Mouse (Mus musculus): ENCODE measurements around the gene Stk24. TPM values are rescaled to one million over a fixed set of nuclear protein-coding genes. Genes with fewer than 3 reads are reported as not detected.
"Not testable (repeated sequence)": the region's sequence is repeated elsewhere in the genome, so short reads cannot be mapped to it uniquely, and the experiment has no call there.

Stk24 gene
- 32.8 and 36.2 TPM in 2 replicates for polyA plus RNA-seq (2016; fragmentation: Nextera tagmentation; extraction: Ambion mirVana)

- peak within 1 kb of the TSS; percentile 98 for H3K27ac ChIP-seq
- no peak for DNase-seq (ENCODE audit: low spot score)
- WGBS: 4% methylated on average over 11 of the region's 11 CpGs
- peaks cover 5% of the 10 kb centered on the region; the same call in 1 of the 2 replicates for H3K36me3 ChIP-seq
- H3K27me3 ChIP-seq (ENCODE audit: insufficient read depth, poor library complexity, severe bottlenecking): peaks cover 12% of the 10 kb centered on the region; the same call in 1 of the 2 replicates
- H3K9me3 ChIP-seq: no peaks in the 10 kb centered on the region
- H3K4me1 ChIP-seq (replicated peaks): peaks cover 45% of the 10 kb centered on the region
- H3K4me3 ChIP-seq: peak within 1 kb of the TSS; percentile 98
These were observed at the start of gene Stk24 for GRCm38 (mm10) chr14:121379827-121380145. Gene Stk24 (minus strand): TSS chr14:121380011.

GRCm38 (mm10) chr14:121428148-121428547 lies 48.3 kb upstream of the Stk24 start:
- Histone ChIP-seq H3K9me3 (peaks cover 8% of the 10 kb centered on the region), H3K27ac (no peak overlapping the region), H3K4me1 (replicated peaks) (no peaks in the 10 kb centered on the region), H3K36me3 (no peaks in the 10 kb centered on the region), H3K4me3 (no peak overlapping the region), H3K27me3 (ENCODE audit: insufficient read depth, poor library complexity, severe bottlenecking) (no peaks in the 10 kb centered on the region)
- WGBS: 93% methylated on average over 4 of the region's 4 CpGs
- DNase-seq (ENCODE audit: low spot score): no peak

- Histone ChIP-seq H3K27ac (no peak overlapping the region), H3K4me3 (no peak overlapping the region), H3K9me3 (peaks cover 8% of the 10 kb centered on the region), H3K4me1 (replicated peaks) (no peaks in the 10 kb centered on the region), H3K27me3 (ENCODE audit: insufficient read depth, poor library complexity, severe bottlenecking) (no peaks in the 10 kb centered on the region), H3K36me3 (no peaks in the 10 kb centered on the region)
- DNase-seq (ENCODE audit: low spot score): no peak
These were observed 46.9 kb upstream of the Stk24 start for GRCm38 (mm10) chr14:121426743-121427142.

- no peaks in the 10 kb centered on the region for H3K36me3 ChIP-seq
- DNase-seq (ENCODE audit: low spot score): no peak
- no peaks in the 10 kb centered on the region for H3K27me3 ChIP-seq (ENCODE audit: insufficient read depth, poor library complexity, severe bottlenecking)
- no peaks in the 10 kb centered on the region for H3K4me1 ChIP-seq (replicated peaks)
- 85% methylated on average over 7 of the region's 7 CpGs for WGBS
- peaks cover 14% of the 10 kb centered on the region for H3K9me3 ChIP-seq
- no peak overlapping the region for H3K27ac ChIP-seq
- no peak overlapping the region for H3K4me3 ChIP-seq
These were observed 45.4 kb upstream of the Stk24 start for GRCm38 (mm10) chr14:121425004-121425793.

- no peak for DNase-seq (ENCODE audit: low spot score)
- Histone ChIP-seq H3K27me3 (ENCODE audit: insufficient read depth, poor library complexity, severe bottlenecking) (no peaks in the 10 kb centered on the region), H3K9me3 (peaks cover 13% of the 10 kb centered on the region), H3K27ac (no peak overlapping the region), H3K4me1 (replicated peaks) (no peaks in the 10 kb centered on the region), H3K4me3 (no peak overlapping the region), H3K36me3 (no peaks in the 10 kb centered on the region)
- WGBS: 72% methylated on average over 7 of the region's 7 CpGs
These were observed 43.5 kb upstream of the Stk24 start for GRCm38 (mm10) chr14:121423341-121423751.

- DNase-seq (ENCODE audit: low spot score): no peak
- Histone ChIP-seq H3K4me3 (no peak overlapping the region), H3K36me3 (no peaks in the 10 kb centered on the region), H3K9me3 (peaks cover 7% of the 10 kb centered on the region; the same call in 1 of the 2 replicates), H3K4me1 (replicated peaks) (no peaks in the 10 kb centered on the region), H3K27me3 (ENCODE audit: insufficient read depth, poor library complexity, severe bottlenecking) (no peaks in the 10 kb centered on the region), H3K27ac (no peak overlapping the region)
- WGBS: 69% methylated on average over 4 of the region's 4 CpGs
These were observed 43.0 kb upstream of the Stk24 start for GRCm38 (mm10) chr14:121422664-121423340.

GRCm38 (mm10) chr14:121422000-121422399 lies 42.2 kb upstream of the Stk24 start:
- no peaks in the 10 kb centered on the region for H3K36me3 ChIP-seq
- WGBS: 88% methylated on average over 4 of the region's 4 CpGs
- no peak for DNase-seq (ENCODE audit: low spot score)
- H3K4me3 ChIP-seq: no peak overlapping the region
- peaks cover 6% of the 10 kb centered on the region; the same call in 1 of the 2 replicates for H3K9me3 ChIP-seq
- no peaks in the 10 kb centered on the region for H3K27me3 ChIP-seq (ENCODE audit: insufficient read depth, poor library complexity, severe bottlenecking)
- no peaks in the 10 kb centered on the region for H3K4me1 ChIP-seq (replicated peaks)
- H3K27ac ChIP-seq: no peak overlapping the region

- no peaks in the 10 kb centered on the region for H3K4me1 ChIP-seq (replicated peaks)
- no peaks in the 10 kb centered on the region for H3K27me3 ChIP-seq (ENCODE audit: insufficient read depth, poor library complexity, severe bottlenecking)
- H3K36me3 ChIP-seq: no peaks in the 10 kb centered on the region
- 88% methylated on average over 5 of the region's 5 CpGs for WGBS
- peaks cover 6% of the 10 kb centered on the region; the same call in 1 of the 2 replicates for H3K9me3 ChIP-seq
- no peak overlapping the region for H3K4me3 ChIP-seq
- H3K27ac ChIP-seq: no peak overlapping the region
- no peak for DNase-seq (ENCODE audit: low spot score)
These were observed 37.8 kb upstream of the Stk24 start for GRCm38 (mm10) chr14:121417594-121417993.

GRCm38 (mm10) chr14:121416626-121417319 lies 37.0 kb upstream of the Stk24 start:
- 89% methylated on average over 11 of the region's 12 CpGs for WGBS
- no peak overlapping the region for H3K27ac ChIP-seq
- DNase-seq (ENCODE audit: low spot score): no peak
- H3K27me3 ChIP-seq (ENCODE audit: insufficient read depth, poor library complexity, severe bottlenecking): no peaks in the 10 kb centered on the region
- H3K4me1 ChIP-seq (replicated peaks): no peaks in the 10 kb centered on the region
- H3K36me3 ChIP-seq: no peaks in the 10 kb centered on the region
- H3K4me3 ChIP-seq: no peak overlapping the region
- peaks cover 6% of the 10 kb centered on the region; the same call in 1 of the 2 replicates for H3K9me3 ChIP-seq

GRCm38 (mm10) chr14:121414635-121415241 lies 34.9 kb upstream of the Stk24 start:
- no peaks in the 10 kb centered on the region for H3K9me3 ChIP-seq
- no peak overlapping the region for H3K27ac ChIP-seq
- 92% methylated on average over 6 of the region's 6 CpGs for WGBS
- H3K4me3 ChIP-seq: no peak overlapping the region
- no peaks in the 10 kb centered on the region for H3K4me1 ChIP-seq (replicated peaks)
- DNase-seq (ENCODE audit: low spot score): no peak
- H3K36me3 ChIP-seq: no peaks in the 10 kb centered on the region
- H3K27me3 ChIP-seq (ENCODE audit: insufficient read depth, poor library complexity, severe bottlenecking): no peaks in the 10 kb centered on the region

- H3K36me3 ChIP-seq; DNase-seq (ENCODE audit: low spot score); H3K9me3 ChIP-seq; H3K4me1 ChIP-seq (replicated peaks); H3K27ac ChIP-seq; H3K4me3 ChIP-seq; H3K27me3 ChIP-seq (ENCODE audit: insufficient read depth, poor library complexity, severe bottlenecking): not testable (repeated sequence)
- WGBS: 94% methylated on average over 1 of the region's 1 CpGs
These were observed 33.9 kb upstream of the Stk24 start for GRCm38 (mm10) chr14:121413726-121414125.

- Histone ChIP-seq H3K36me3 (no peaks in the 10 kb centered on the region), H3K4me3 (no peak overlapping the region), H3K27ac (no peak overlapping the region), H3K9me3 (no peaks in the 10 kb centered on the region), H3K4me1 (replicated peaks) (no peaks in the 10 kb centered on the region; the same call in 1 of the 2 replicates), H3K27me3 (ENCODE audit: insufficient read depth, poor library complexity, severe bottlenecking) (no peaks in the 10 kb centered on the region)
- no peak for DNase-seq (ENCODE audit: low spot score)
- WGBS: 86% methylated on average over 3 of the region's 3 CpGs
These were observed 29.1 kb upstream of the Stk24 start for GRCm38 (mm10) chr14:121408944-121409343.

Measured in hindbrain, embryonic 10.5 days (tissue).